Mouse (Mus musculus) ES-E14 (cell line): ENCODE data around the gene Gpkow. TPM values are rescaled to one million over a fixed set of nuclear protein-coding genes. Genes with fewer than 3 reads are reported as not detected.

ENCODE experiments used
- DNase-seq: peaks from one replicate; pipeline ENCODE4 v3.0.0-alpha.2; 2013; ENCODE audit warnings: low read depth, low spot score
- H3K27ac ChIP-seq: 2 replicates; pipeline ENCODE4 v1.5.1; 2012; ENCODE audit warnings: low read depth, mild to moderate bottlenecking, low read length, moderate library complexity, mixed read lengths; ENCODE audit not compliant: poor library complexity, insufficient read depth, severe bottlenecking
- H3K36me3 ChIP-seq: 2 replicates; pipeline ENCODE4 v1.6.1; 2012; ENCODE audit warnings: mild to moderate bottlenecking, low read length, moderate library complexity, mixed read lengths; ENCODE audit not compliant: control insufficient read depth, poor library complexity, insufficient read depth, severe bottlenecking
- H3K4me1 ChIP-seq, 2 experiments: fragments of 150-350 bp in 1 of 2; sonication (generic) in 1 of 2; 2 replicates each; pipeline ENCODE4 v1.6.1; 2012; ENCODE audit warnings: low read length in 2 of 2, mild to moderate bottlenecking in 1 of 2, mixed read lengths in 1 of 2; ENCODE audit not compliant: control insufficient read depth in 2 of 2, insufficient read depth in 2 of 2, poor library complexity in 1 of 2
- H3K4me3 ChIP-seq, 2 experiments: fragments of 150-350 bp in 1 of 2; sonication (generic) in 1 of 2; 2 replicates each; pipeline ENCODE4 v1.5.1; 2012; ENCODE audit warnings: low read length in 2 of 2, low read depth in 1 of 2, mild to moderate bottlenecking in 1 of 2, mixed read lengths in 1 of 2; ENCODE audit not compliant: insufficient read depth in 1 of 2, poor library complexity in 1 of 2, severe bottlenecking in 1 of 2
- H3K9ac ChIP-seq: 2 replicates; pipeline ENCODE4 v1.6.1; 2012; ENCODE audit warnings: low read depth, mild to moderate bottlenecking, low read length, mixed read lengths; ENCODE audit not compliant: poor library complexity, insufficient read depth, severe bottlenecking
- H3K9me3 ChIP-seq: fragments of 150-350 bp; sonication (generic); 2 replicates; pipeline ENCODE4 v1.6.1; 2012; ENCODE audit warnings: low read depth, mild to moderate bottlenecking, low read length; ENCODE audit not compliant: control insufficient read depth, insufficient read depth
- CHD2 ChIP-seq: IDR thresholded peaks from 2 replicates; pipeline ENCODE4 v1.6.1; 2014; ENCODE audit warnings: mild to moderate bottlenecking, low read depth, low read length, inconsistent platforms
- HCFC1 ChIP-seq: IDR thresholded peaks from 2 replicates; pipeline ENCODE4 v1.6.1; 2012; ENCODE audit warnings: low read length, inconsistent platforms, borderline replicate concordance; ENCODE audit not compliant: insufficient read depth
- MAFK ChIP-seq: IDR thresholded peaks from 2 replicates; pipeline ENCODE4 v1.6.1; 2014; ENCODE audit warnings: mild to moderate bottlenecking, low read depth, low read length, inconsistent platforms; ENCODE audit not compliant: insufficient read depth
- ZC3H11A ChIP-seq: IDR thresholded peaks from 2 replicates; pipeline ENCODE4 v1.6.1; 2012; ENCODE audit warnings: low read depth, mild to moderate bottlenecking, inconsistent platforms, low read length, borderline replicate concordance
- ZNF384 ChIP-seq: IDR thresholded peaks from 2 replicates; pipeline ENCODE4 v1.6.1; 2012; ENCODE audit warnings: low read depth, low read length, inconsistent platforms
- in situ Hi-C, 2 experiments: fragments of 600-800 bp; cut with MboI; formaldehyde crosslinking; loops; one replicate each; pipeline ENCODE4 v1.15.1; 2025; ENCODE audit warnings: low sequenced_read_pairs in 2 of 2, inconsistent platforms in 1 of 2; ENCODE audit not compliant: unreplicated experiment in 2 of 2
- total RNA-seq: library from RNA; depleted of rRNA; stranded (reverse); fragments of 300-350 nt; gene quantifications from 2 replicates; pipeline ENCODE4 v1.2.3, GENCODE M21; 2012

The Gpkow gene
- total RNA-seq, 1 experiment: 11.5 TPM

DNA sequence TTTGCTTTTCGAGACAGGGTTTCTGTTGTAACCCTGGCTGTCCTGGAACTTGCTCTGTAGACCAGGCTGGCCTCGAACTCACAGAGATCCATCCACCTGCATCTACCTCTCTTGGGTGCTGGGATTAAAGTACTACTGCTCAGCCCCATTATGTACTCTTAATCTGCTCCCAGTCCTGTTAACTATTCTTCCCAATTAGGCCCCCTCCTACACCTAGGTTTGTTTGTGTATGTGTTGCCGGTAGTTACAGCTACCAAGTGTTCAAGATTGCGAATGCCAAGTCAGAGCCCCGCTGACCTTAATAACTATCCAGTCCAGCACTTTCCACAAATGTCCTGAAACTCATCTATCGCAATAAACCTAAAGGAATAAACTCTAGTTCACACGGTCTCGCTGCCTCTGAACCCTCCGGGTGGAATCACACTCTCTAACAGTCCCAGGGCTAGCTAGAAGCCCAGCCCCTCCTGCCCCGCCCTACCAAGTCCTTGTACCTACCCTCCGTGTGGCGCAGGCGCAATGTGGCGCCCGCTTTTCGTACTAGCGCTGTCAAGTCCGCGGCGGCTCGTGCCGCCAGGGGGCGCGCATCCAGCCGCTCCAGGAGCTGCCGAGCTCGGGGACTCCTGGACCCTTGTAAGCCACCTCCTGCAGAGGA lies 17.4 kb upstream of the Gpkow start:
- peak overlapping the region; percentile 42 to 53 for H3K4me3 ChIP-seq
- no peaks in the 10 kb centered on the region for H3K36me3 ChIP-seq
- H3K27ac ChIP-seq: no peak overlapping the region
- in situ Hi-C loops: loop anchor here in 1 of 2 experiments (25.0 kb wide), 1 partner anchor 217 kb away; no protein-coding TSS in a partner anchor
- 0 out of 4 replicates have a peak, but pooled peaks cover 0 to 2% of the 10 kb centered on the region in 2 experiments for H3K4me1 ChIP-seq
- peak; percentile 77 for DNase-seq
- H3K9ac ChIP-seq: peak overlapping the region; percentile 63
- H3K9me3 ChIP-seq: no peaks in the 10 kb centered on the region
- TF ChIP-seq ZNF384: no peak
- no peak for TF ChIP-seq MAFK
- TF ChIP-seq ZC3H11A: no peak
- TF ChIP-seq CHD2: no peak
- TF ChIP-seq HCFC1: no peak

DNA sequence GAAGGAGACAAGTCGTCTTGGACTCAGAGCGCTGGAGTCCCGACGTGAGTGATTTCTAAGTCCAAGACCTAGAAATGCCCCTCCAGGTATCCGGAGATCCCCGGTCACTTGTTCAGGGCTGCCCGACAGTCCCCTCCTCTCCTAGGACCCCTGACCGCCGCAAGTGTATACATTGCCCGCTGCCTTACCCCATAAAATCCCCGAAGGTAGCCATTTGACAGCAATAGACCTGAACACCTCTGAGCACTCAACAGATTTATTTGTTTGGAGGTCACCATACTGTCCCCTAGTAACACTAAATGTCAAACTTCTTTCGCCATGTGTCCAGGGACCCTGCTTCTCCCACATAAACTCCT lies 16.9 kb upstream of the Gpkow start:
- no peak for DNase-seq
- TF ChIP-seq MAFK: no peak
- TF ChIP-seq CHD2: no peak
- TF ChIP-seq ZC3H11A: no peak
- no peak for TF ChIP-seq HCFC1
- no peak for TF ChIP-seq ZNF384
- Histone ChIP-seq H3K9me3 (no peaks in the 10 kb centered on the region), H3K4me1 (0 out of 4 replicates have a peak, but pooled peaks cover 0 to 2% of the 10 kb centered on the region in 2 experiments), H3K4me3 (peak overlapping the region; percentile 42 to 53), H3K27ac (no peak overlapping the region), H3K36me3 (no peaks in the 10 kb centered on the region), H3K9ac (peak overlapping the region; percentile 63)
- in situ Hi-C loops: loop anchor here in 1 of 2 experiments (25.0 kb wide), 1 partner anchor 218 kb away; no protein-coding TSS in a partner anchor

DNA sequence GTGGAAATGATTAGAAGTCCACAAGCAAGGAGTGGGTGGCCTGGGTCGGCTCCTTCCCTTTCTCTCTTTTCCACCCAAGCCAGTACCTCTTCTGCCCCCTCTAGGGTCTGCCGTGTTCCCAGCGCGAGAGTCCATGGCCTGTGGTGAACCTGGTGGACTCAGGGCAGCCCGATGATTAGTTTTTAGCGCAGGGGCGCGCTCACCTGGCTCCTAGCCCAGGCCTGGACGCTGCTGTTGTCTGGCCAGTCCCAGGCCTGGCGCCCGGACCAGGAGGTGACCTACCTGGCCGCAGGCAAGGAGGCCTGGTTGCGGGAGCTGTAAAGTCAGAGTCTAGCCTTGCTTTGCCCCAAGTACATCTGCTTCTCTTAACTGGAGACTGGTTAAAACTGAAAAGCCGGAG lies 16.1 kb upstream of the Gpkow start, which contains the start of gene Magix:
Gene Magix, minus strand, starts transcription at position 388 of the 400 bp plus-strand sequence.
- Histone ChIP-seq H3K9ac (peak within 1 kb of the TSS; percentile 63; the same call in 1 of the 2 replicates), H3K27ac (no peak within 1 kb of the TSS), H3K36me3 (no peaks in the 10 kb centered on the region), H3K4me3 (peak within 1 kb of the TSS; percentile 42 to 53), H3K4me1 (0 out of 4 replicates have a peak, but pooled peaks cover 0 to 2% of the 10 kb centered on the region in 2 experiments), H3K9me3 (no peaks in the 10 kb centered on the region)
- in situ Hi-C loops: loop anchor here in 1 of 2 experiments (25.0 kb wide), 1 partner anchor 219 kb away; no protein-coding TSS in a partner anchor
- no peak for TF ChIP-seq ZNF384
- TF ChIP-seq HCFC1: no peak
- no peak for TF ChIP-seq CHD2
- no peak for TF ChIP-seq ZC3H11A
- TF ChIP-seq MAFK: no peak
- DNase-seq: no peak

- Histone ChIP-seq H3K27ac (no peak overlapping the region), H3K36me3 (no peaks in the 10 kb centered on the region), H3K4me1 (no peaks in the 10 kb centered on the region), H3K9ac (no peak overlapping the region), H3K4me3 (no peak overlapping the region), H3K9me3 (no peaks in the 10 kb centered on the region)
- in situ Hi-C loops: loop anchor here in 1 of 2 experiments (25.0 kb wide), 1 partner anchor 226 kb away; no protein-coding TSS in a partner anchor
- no peak for DNase-seq
- TF ChIP-seq ZC3H11A: no peak
- TF ChIP-seq ZNF384: no peak
- TF ChIP-seq HCFC1: no peak
- TF ChIP-seq CHD2: no peak
- TF ChIP-seq MAFK: no peak
Observed at GRCm38 (mm10) chrX:7688321-7688720, 8.6 kb upstream of the Gpkow start.
